Mouse (Mus musculus) right cerebral cortex, postnatal 14 days (tissue): ENCODE results near the gene Rraga.

ENCODE experiments used
- DNase-seq: peaks from one replicate; pipeline ENCODE4 v3.0.0; 2022

Rraga gene

GRCm38 (mm10) chr4:86575283-86575983 lies at the start of gene Rraga:
TSS of gene Rraga (plus strand) at chr4:86575668.
- peak; percentile 98 for DNase-seq

- DNase-seq: no peak
These were observed 48.0 kb upstream of the Rraga start for GRCm38 (mm10) chr4:86527162-86528136.

DNA sequence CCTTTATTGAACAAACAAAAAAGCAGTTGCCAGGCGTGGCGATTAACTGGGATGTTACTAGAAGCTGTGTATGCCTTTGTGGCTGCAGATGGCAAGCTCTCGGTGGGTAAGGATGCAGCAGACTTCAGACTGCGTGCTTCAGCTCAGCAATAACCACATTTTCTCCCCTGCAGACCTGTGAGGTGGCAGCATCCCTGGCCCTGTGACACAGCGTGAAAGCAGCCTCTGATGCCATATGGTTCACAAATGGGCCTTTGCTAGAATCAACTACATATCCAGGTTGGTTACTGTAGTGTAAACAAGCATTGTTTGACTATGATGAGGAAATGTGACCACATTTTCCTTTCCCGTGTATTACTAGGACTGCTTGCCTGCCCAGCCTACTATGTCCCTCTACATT lies 46.3 kb upstream of the Rraga start:
- no peak for DNase-seq

GRCm38 (mm10) chr4:86533406-86534090 lies 41.9 kb upstream of the Rraga start:
- DNase-seq: no peak

DNA sequence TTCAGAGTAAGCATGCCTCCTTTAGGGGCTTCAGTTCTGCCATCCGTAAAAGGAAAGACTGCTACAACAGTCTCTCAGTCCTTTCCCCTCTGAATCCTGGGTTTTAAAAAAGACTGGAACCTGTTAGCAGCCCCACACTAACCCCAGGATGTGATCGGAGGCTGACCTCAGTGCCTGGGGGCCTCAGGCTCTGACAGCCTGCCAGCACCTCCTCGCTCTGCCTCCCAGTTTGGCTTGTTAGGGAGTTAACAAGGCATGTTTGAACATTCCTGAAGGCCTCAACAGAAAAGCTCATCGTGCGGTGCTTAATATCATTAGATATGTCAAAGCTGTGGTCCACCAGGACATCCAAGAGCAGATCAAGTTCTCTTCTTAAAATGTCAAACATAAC lies 41.4 kb upstream of the Rraga start:
- no peak for DNase-seq

DNA sequence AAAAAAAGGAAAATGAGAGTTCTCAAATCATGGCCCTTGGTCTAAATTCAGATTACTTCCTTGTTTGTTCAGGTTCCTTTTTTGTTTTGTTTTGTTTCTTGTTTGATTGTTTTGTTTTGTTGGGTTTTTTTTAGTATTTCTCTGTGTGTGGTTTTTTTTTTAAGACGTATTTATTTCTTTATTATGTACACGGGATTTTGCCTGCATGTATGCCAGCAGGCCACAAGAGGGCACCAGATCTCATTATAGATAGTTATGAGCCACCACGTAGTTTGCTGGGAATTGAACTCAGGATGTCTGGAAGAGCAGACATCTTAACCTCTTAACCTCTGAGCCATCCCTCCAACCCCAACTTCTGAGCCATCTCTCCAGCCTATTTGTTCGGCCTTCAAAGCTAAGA lies 37.5 kb upstream of the Rraga start:
- DNase-seq: no peak

GRCm38 (mm10) chr4:86538936-86539335 lies 36.5 kb upstream of the Rraga start:
- DNase-seq: no peak

- no peak for DNase-seq
These were observed 33.9 kb upstream of the Rraga start for GRCm38 (mm10) chr4:86541573-86541972.

DNA sequence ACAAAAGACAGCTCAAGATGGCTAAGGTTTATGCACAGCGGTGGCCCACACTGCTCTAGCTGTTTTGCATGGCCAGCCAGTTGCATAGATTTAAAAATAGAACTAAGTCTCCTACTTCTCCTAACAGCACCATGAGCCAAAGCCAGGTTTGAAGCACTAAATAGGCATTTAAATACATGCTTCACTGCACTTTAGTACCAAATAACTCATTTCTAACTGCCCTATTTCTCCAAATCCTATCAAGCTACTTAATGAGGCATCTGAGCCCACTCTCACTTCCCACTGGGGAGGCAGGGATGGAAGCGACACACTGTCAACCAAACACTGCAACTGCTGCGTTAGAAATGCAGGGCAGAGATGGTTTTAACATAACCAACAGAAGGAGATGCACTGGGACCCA lies 31.5 kb upstream of the Rraga start:
- no peak for DNase-seq

DNA sequence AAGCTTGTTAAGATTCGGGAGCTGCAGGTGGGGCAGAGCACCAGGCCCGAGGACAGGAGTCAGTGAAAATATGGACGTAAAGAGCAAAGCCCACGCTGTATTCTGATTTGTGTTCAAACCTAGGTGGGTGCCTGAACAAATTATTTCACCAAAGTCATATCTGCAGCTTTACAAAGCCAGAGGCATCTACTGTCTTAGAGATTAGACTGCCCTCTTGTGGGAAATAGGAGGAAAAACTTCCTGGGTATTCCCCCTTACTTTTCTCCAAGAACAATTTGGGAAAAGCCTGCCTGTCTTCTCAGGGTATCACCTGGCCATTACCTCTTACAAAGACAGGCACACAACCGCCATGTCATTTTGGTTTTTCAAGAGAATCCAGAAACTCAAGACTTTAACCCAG lies 29.9 kb upstream of the Rraga start:
- DNase-seq: no peak

- no peak for DNase-seq
These were observed 27.1 kb upstream of the Rraga start for GRCm38 (mm10) chr4:86548332-86548731.

GRCm38 (mm10) chr4:86555035-86555707 lies 20.3 kb upstream of the Rraga start:
- no peak for DNase-seq

GRCm38 (mm10) chr4:86557371-86557770 lies 18.1 kb upstream of the Rraga start:
- DNase-seq: no peak

DNA sequence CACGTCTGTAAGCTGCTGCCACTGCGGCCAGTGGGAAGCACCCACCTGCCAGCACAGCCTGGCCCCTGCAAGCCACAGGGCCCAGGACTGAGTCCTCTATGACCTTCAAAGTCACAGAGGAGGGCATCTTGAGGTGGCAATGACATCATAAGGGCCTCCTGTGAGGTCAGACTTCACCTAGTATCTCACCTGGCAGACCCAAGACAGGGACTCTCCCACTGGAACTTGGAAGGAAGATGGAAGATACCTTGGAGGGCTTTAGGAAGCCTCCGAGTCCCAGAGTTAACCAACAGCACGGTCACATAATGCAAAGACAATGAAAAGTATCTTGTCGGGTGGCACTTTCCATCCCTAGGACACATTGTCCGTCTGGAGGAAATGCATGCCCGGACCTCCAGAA lies 17.2 kb upstream of the Rraga start, which contains the start of gene Saxo1:
TSS of gene Saxo1 (minus strand) at position 101 of the 400 bp plus-strand sequence.
- no peak for DNase-seq

- no peak for DNase-seq
These were observed 16.5 kb upstream of the Rraga start for GRCm38 (mm10) chr4:86559006-86559405.

DNA sequence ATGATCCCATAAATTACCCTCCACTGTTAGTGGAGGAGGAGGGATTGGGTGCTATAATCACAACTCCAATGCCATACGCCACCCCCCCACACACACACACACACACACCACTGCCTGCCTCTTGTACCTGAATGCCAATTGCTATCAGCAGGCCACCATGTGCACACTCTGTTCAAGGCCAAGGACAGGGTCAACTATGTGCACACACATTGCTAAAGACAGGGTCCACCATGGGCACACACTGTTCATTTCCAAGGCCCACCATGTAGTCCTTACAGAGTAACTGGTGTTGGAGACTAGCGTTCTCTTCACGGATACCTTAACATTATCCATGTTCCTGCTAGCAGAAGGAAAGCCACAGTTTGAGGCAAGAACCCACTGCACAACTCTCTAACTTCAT lies 14.4 kb upstream of the Rraga start:
- no peak for DNase-seq

GRCm38 (mm10) chr4:86574939-86575282 lies 557 bp upstream of the Rraga start:
- no peak for DNase-seq

DNA sequence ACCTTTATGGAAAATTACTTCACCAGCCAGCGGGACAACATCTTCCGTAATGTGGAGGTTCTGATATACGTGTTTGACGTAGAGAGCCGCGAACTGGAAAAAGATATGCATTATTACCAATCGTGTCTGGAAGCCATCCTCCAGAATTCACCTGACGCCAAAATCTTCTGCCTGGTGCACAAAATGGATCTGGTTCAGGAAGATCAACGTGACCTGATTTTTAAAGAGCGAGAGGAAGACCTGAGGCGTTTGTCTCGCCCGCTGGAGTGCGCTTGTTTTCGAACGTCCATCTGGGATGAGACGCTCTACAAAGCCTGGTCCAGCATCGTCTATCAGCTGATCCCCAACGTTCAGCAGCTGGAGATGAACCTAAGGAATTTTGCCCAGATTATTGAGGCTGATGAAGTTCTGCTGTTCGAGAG lies 663 bp downstream of the Rraga start:
- peak; percentile 24 for DNase-seq

DNA sequence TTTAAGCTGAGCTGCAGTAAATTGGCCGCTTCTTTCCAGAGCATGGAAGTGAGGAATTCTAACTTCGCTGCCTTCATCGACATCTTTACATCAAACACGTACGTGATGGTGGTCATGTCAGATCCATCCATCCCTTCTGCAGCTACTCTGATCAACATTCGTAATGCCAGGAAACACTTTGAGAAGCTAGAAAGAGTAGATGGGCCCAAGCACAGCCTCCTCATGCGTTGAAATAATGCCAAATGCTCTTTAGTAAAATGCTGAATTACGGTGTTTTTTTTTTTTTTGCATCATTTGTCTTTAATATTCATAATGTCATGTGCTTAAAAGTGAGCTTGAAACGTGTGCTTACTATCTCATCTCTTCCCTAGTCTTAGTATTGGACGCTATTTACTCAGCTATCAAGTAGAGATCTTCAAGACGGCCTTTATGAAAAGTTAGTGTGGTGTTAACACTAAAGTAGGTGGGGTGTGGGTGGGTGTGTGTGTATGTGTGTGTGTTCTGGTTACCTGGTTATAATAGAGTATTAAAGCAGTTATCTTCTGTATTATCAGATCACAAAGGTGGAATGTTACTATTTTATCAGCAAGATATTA lies 1.3 kb downstream of the Rraga start:
- no peak for DNase-seq

DNA sequence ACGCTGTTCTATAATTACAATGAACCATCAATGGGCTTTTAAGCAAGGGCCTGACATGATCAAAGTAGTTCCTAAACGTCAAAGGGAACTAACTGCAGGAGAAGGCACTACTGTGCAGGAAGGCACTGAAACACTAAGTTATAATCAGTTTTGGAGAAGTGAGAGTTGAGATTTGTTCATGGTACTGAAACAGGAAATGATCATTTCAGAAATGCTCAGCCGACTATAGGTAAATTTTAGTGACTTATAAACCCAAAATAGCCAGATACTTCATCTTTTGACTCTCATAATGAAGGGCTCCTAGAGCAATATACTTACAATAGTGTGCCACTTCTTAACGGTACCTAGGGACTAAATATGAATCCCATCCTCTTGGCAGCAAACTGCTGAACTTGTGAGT lies 4.6 kb downstream of the Rraga start:
- DNase-seq: no peak

GRCm38 (mm10) chr4:86580591-86580990 lies 5.1 kb downstream of the Rraga start:
- DNase-seq: no peak

- DNase-seq: no peak
These were observed 12.8 kb downstream of the Rraga start for GRCm38 (mm10) chr4:86588236-86588635.

DNA sequence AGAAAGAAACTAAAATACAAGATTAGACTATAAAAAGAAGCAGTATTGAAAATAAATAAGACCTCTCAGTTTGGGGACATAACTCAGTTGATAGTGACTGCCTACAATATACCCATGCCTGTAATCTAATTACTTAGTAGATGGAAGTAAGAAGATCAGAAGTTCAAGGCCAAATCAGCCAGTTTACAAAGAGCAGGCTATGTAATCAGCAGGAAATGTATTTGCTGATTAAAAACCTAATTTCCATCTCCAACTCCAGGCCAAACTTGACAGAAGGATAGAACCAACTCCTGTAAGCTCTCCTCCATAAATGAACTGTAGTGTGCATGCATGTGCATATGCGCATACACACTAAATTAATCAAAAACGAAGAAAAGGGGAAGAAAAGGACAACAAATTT lies 15.8 kb downstream of the Rraga start:
- DNase-seq: no peak
